Mouse (Mus musculus) hindbrain, embryonic 14.5 days (tissue): ENCODE results near the gene Rbms3. TPM values are rescaled to one million over a fixed set of nuclear protein-coding genes. Genes with fewer than 3 reads are reported as not detected.

Experiments
- ATAC-seq: fragments of 200-750 bp; cut with Nextera tagmentation; 2 replicates; pipeline ENCODE4 v1.8.0; 2017; ENCODE audit warnings: moderate number of reproducible peaks, mild to moderate bottlenecking, moderate TSS enrichment, moderate library complexity; ENCODE audit not compliant: low FRiP score
- DNase-seq: peaks from one replicate; pipeline ENCODE4 v3.0.0-alpha.2; 2015; ENCODE audit warnings: low spot score
- H3K27ac ChIP-seq: fragments of 300-500 bp; sonication (generic); 2 replicates; pipeline ENCODE4 v1.5.1; 2014; ENCODE audit warnings: mild to moderate bottlenecking, moderate library complexity
- H3K27me3 ChIP-seq: fragments of 300-500 bp; sonication (generic); 2 replicates; pipeline ENCODE4 v1.6.1; 2014; ENCODE audit warnings: mild to moderate bottlenecking, low read length, mixed read lengths; ENCODE audit not compliant: control insufficient read depth, insufficient read depth
- H3K36me3 ChIP-seq: fragments of 300-500 bp; sonication (generic); replicated peaks from 2 replicates; pipeline ENCODE4 v1.6.1; 2014; ENCODE audit not compliant: control insufficient read depth, insufficient read depth
- H3K4me1 ChIP-seq: fragments of 300-500 bp; sonication (generic); replicated peaks from 2 replicates; pipeline ENCODE4 v1.6.1; 2014; ENCODE audit warnings: antibody characterized with exemption, low read length, mixed read lengths; ENCODE audit not compliant: control insufficient read depth, insufficient read depth
- H3K4me2 ChIP-seq: fragments of 300-500 bp; sonication (generic); replicated peaks from 2 replicates; pipeline ENCODE4 v1.6.1; 2014; ENCODE audit warnings: mild to moderate bottlenecking, moderate library complexity
- H3K4me3 ChIP-seq: fragments of 300-500 bp; sonication (generic); replicated peaks from 2 replicates; pipeline ENCODE4 v1.5.1; 2014; ENCODE audit warnings: mild to moderate bottlenecking, low read length
- H3K9ac ChIP-seq: fragments of 300-500 bp; sonication (generic); 2 replicates; pipeline ENCODE4 v1.6.1; 2014
- H3K9me3 ChIP-seq: fragments of 300-500 bp; sonication (generic); 2 replicates; pipeline ENCODE4 v1.6.1; 2016; ENCODE audit warnings: low read length; ENCODE audit not compliant: control insufficient read depth
- WGBS: fragments of 180-500 bp; shearing (Covaris S2); extraction: QIAGEN DNeasy Blood & Tissue Kit; methylation state at CpG from one replicate; pipeline ENCODE4 v1.1.7; 2014; 5-methylcytosine and 5-hydroxymethylcytosine counted together
- polyA plus RNA-seq: library from polyadenylated mRNA; unstranded; fragments of >200 nt; fragmentation: Nextera tagmentation; extraction: Ambion mirVana; gene quantifications from 2 replicates; pipeline ENCODE4 v1.2.1, GENCODE M21; 2014

Gene Rbms3
- polyA plus RNA-seq, 1 experiment from 2014 or later = 83.7 TPM

GRCm38 (mm10) chr9:117134043-117134442, 495.7 kb downstream of the Rbms3 start:
- 64% methylated on average over 2 of the region's 2 CpGs for WGBS
- H3K9ac ChIP-seq = no peak overlapping the region

GRCm38 (mm10) chr9:117126816-117127215, 502.9 kb downstream of the Rbms3 start:
- Histone ChIP-seq H3K27ac (peak overlapping the region; percentile 35; the same call in 1 of the 2 replicates), H3K4me1 (peaks cover 16% of the 10 kb centered on the region), H3K4me2 (no peak overlapping the region), H3K9ac (no peak overlapping the region), H3K4me3 (no peak overlapping the region), H3K9me3 (no peaks in the 10 kb centered on the region), H3K36me3 (no peaks in the 10 kb centered on the region), H3K27me3 (no peaks in the 10 kb centered on the region)
- DNase-seq (peak; percentile 48), ATAC-seq (no peak)
- WGBS = 22% methylated on average over 8 of the region's 8 CpGs

More at GRCm38 (mm10) chr9:117134043-117134442, 495.7 kb downstream of the Rbms3 start:
- no peak overlapping the region for H3K4me2 ChIP-seq
- no peaks in the 10 kb centered on the region for H3K4me1 ChIP-seq
- ATAC-seq = no peak
- DNase-seq = no peak
- no peaks in the 10 kb centered on the region for H3K9me3 ChIP-seq
- H3K36me3 ChIP-seq = no peaks in the 10 kb centered on the region
- H3K27ac ChIP-seq = no peak overlapping the region
- H3K4me3 ChIP-seq = no peak overlapping the region
- no peaks in the 10 kb centered on the region for H3K27me3 ChIP-seq

- WGBS = 83% methylated on average over 6 of the region's 6 CpGs
- Histone ChIP-seq H3K27me3 (no peaks in the 10 kb centered on the region), H3K36me3 (no peaks in the 10 kb centered on the region), H3K9me3 (no peaks in the 10 kb centered on the region), H3K4me2 (no peak overlapping the region), H3K4me3 (no peak overlapping the region), H3K4me1 (peaks cover 16% of the 10 kb centered on the region), H3K27ac (no peak overlapping the region), H3K9ac (no peak overlapping the region)
- DNase-seq (no peak), ATAC-seq (no peak)
These were observed 503.9 kb downstream of the Rbms3 start for GRCm38 (mm10) chr9:117125844-117126243.

GRCm38 (mm10) chr9:117121572-117121971, 508.1 kb downstream of the Rbms3 start:
- H3K27me3 ChIP-seq = no peaks in the 10 kb centered on the region
- H3K9ac ChIP-seq = no peak overlapping the region
- no peak overlapping the region for H3K4me2 ChIP-seq
- H3K4me1 ChIP-seq = 0 out of 2 replicates have a peak, but pooled peaks cover 5% of the 10 kb centered on the region
- DNase-seq (no peak), ATAC-seq (no peak)
- H3K9me3 ChIP-seq = no peaks in the 10 kb centered on the region
- H3K36me3 ChIP-seq = no peaks in the 10 kb centered on the region
- H3K4me3 ChIP-seq = no peak overlapping the region
- 96% methylated on average over 6 of the region's 6 CpGs for WGBS
- H3K27ac ChIP-seq = no peak overlapping the region

- WGBS = 85% methylated on average over 10 of the region's 10 CpGs
- Histone ChIP-seq H3K4me1 (no peaks in the 10 kb centered on the region; the same call in 1 of the 2 replicates), H3K4me2 (no peak overlapping the region), H3K4me3 (no peak overlapping the region), H3K9ac (no peak overlapping the region), H3K27ac (no peak overlapping the region), H3K36me3 (no peaks in the 10 kb centered on the region), H3K9me3 (no peaks in the 10 kb centered on the region), H3K27me3 (no peaks in the 10 kb centered on the region)
- ATAC-seq (no peak), DNase-seq (no peak)
These were observed 512.5 kb downstream of the Rbms3 start for GRCm38 (mm10) chr9:117117181-117117729.

GRCm38 (mm10) chr9:117115609-117116008, 514.1 kb downstream of the Rbms3 start:
- no peak overlapping the region for H3K9ac ChIP-seq
- no peak overlapping the region for H3K4me3 ChIP-seq
- H3K36me3 ChIP-seq = no peaks in the 10 kb centered on the region
- WGBS = 77% methylated on average over 2 of the region's 2 CpGs
- H3K4me2 ChIP-seq = no peak overlapping the region
- H3K4me1 ChIP-seq = no peaks in the 10 kb centered on the region; the same call in 1 of the 2 replicates
- H3K27ac ChIP-seq = no peak overlapping the region
- H3K9me3 ChIP-seq = no peaks in the 10 kb centered on the region
- no peak for DNase-seq
- no peaks in the 10 kb centered on the region for H3K27me3 ChIP-seq
- no peak for ATAC-seq

GRCm38 (mm10) chr9:117113592-117113991, 516.1 kb downstream of the Rbms3 start:
- ATAC-seq = no peak
- no peak for DNase-seq
- WGBS = 55% methylated on average over 2 of the region's 2 CpGs
- H3K9me3 ChIP-seq = no peaks in the 10 kb centered on the region
- no peaks in the 10 kb centered on the region for H3K27me3 ChIP-seq
- H3K4me2 ChIP-seq = no peak overlapping the region
- H3K36me3 ChIP-seq = no peaks in the 10 kb centered on the region; the same call in 1 of the 2 replicates
- H3K9ac ChIP-seq = no peak overlapping the region
- no peaks in the 10 kb centered on the region; the same call in 1 of the 2 replicates for H3K4me1 ChIP-seq
- no peak overlapping the region for H3K27ac ChIP-seq
- H3K4me3 ChIP-seq = no peak overlapping the region

GRCm38 (mm10) chr9:117107926-117108325, 521.8 kb downstream of the Rbms3 start:
- WGBS = 92% methylated on average over 4 of the region's 4 CpGs
- no peaks in the 10 kb centered on the region for H3K4me1 ChIP-seq
- ATAC-seq = no peak
- H3K27ac ChIP-seq = no peak overlapping the region
- H3K9ac ChIP-seq = no peak overlapping the region
- no peaks in the 10 kb centered on the region for H3K9me3 ChIP-seq
- no peak overlapping the region for H3K4me3 ChIP-seq
- no peak for DNase-seq
- no peak overlapping the region for H3K4me2 ChIP-seq
- H3K36me3 ChIP-seq = no peaks in the 10 kb centered on the region; the same call in 1 of the 2 replicates
- H3K27me3 ChIP-seq = no peaks in the 10 kb centered on the region

GRCm38 (mm10) chr9:117102198-117102930, 527.3 kb downstream of the Rbms3 start:
- 27% methylated on average over 19 of the region's 19 CpGs for WGBS
- H3K36me3 ChIP-seq = no peaks in the 10 kb centered on the region
- H3K4me1 ChIP-seq = peaks cover 8% of the 10 kb centered on the region
- no peak overlapping the region for H3K4me3 ChIP-seq
- H3K4me2 ChIP-seq = peak overlapping the region; percentile 2; the same call in 1 of the 2 replicates
- no peak for DNase-seq
- no peak for ATAC-seq
- no peaks in the 10 kb centered on the region for H3K27me3 ChIP-seq
- H3K27ac ChIP-seq = no peak overlapping the region
- H3K9me3 ChIP-seq = no peaks in the 10 kb centered on the region
- H3K9ac ChIP-seq = 0 out of 2 replicates have a peak overlapping the region, but pooled peaks have one; percentile 8
